Mouse (Mus musculus) heart, embryonic 14.5 days (tissue): ENCODE measurements around the gene Arl2. TPM values are rescaled to one million over a fixed set of nuclear protein-coding genes. Genes with fewer than 3 reads are reported as not detected.

ENCODE experiments used
- ATAC-seq: fragments of 200-750 bp; cut with Nextera tagmentation; 2 replicates; pipeline ENCODE4 v1.8.0; 2017; ENCODE audit warnings: low read depth, moderate TSS enrichment; ENCODE audit not compliant: insufficient number of reproducible peaks, insufficient read depth, low FRiP score
- H3K27ac ChIP-seq, 2 experiments: fragments of 200-500 bp in 1 of 2; fragments of 300-500 bp in 1 of 2; sonication (generic) in 1 of 2; replicated peaks in 1 of 2; 2 replicates each; pipeline ENCODE4 v1.5.1; 2012 to 2014; ENCODE audit warnings: low read depth in 2 of 2, low read length in 2 of 2, control low read depth in 1 of 2, mild to moderate bottlenecking in 1 of 2, mixed read lengths in 1 of 2; ENCODE audit not compliant: control insufficient read depth in 1 of 2, insufficient read depth in 1 of 2
- H3K27me3 ChIP-seq: fragments of 300-500 bp; sonication (generic); 2 replicates; pipeline ENCODE4 v1.6.1; 2014; ENCODE audit warnings: mild to moderate bottlenecking, low read length, control low read depth; ENCODE audit not compliant: control insufficient read depth, insufficient read depth
- H3K36me3 ChIP-seq: fragments of 300-500 bp; sonication (generic); 2 replicates; pipeline ENCODE4 v1.6.1; 2014; ENCODE audit warnings: mild to moderate bottlenecking, control low read depth, low read length, mixed read lengths; ENCODE audit not compliant: control insufficient read depth, insufficient read depth
- H3K4me1 ChIP-seq, 2 experiments: fragments of 200-500 bp in 1 of 2; fragments of 300-500 bp in 1 of 2; sonication (generic) in 1 of 2; 2 replicates each; pipeline ENCODE4 v1.6.1; 2012 to 2014; ENCODE audit warnings: low read length in 2 of 2, control low read depth in 1 of 2, mixed read lengths in 1 of 2; ENCODE audit not compliant: control insufficient read depth in 2 of 2, insufficient read depth in 2 of 2
- H3K4me2 ChIP-seq: fragments of 300-500 bp; sonication (generic); 2 replicates; pipeline ENCODE4 v1.6.1; 2014; ENCODE audit warnings: mild to moderate bottlenecking, low read length
- H3K4me3 ChIP-seq, 2 experiments: fragments of 200-500 bp in 1 of 2; fragments of 300-500 bp in 1 of 2; sonication (generic) in 1 of 2; 2 replicates each; pipeline ENCODE4 v1.5.1; 2012 to 2014; ENCODE audit warnings: low read length in 2 of 2, mild to moderate bottlenecking in 2 of 2, control low read depth in 1 of 2, low read depth in 1 of 2, moderate library complexity in 1 of 2; ENCODE audit not compliant: control insufficient read depth in 1 of 2, insufficient read depth in 1 of 2
- H3K9ac ChIP-seq: fragments of 300-500 bp; sonication (generic); 2 replicates; pipeline ENCODE4 v1.6.1; 2014; ENCODE audit warnings: mild to moderate bottlenecking, low read length
- H3K9me3 ChIP-seq: fragments of 300-500 bp; sonication (generic); 2 replicates; pipeline ENCODE4 v1.6.1; 2016; ENCODE audit warnings: low read length, control low read depth; ENCODE audit not compliant: control insufficient read depth
- WGBS: fragments of 180-500 bp; shearing (Covaris S2); extraction: QIAGEN DNeasy Blood & Tissue Kit; methylation state at CpG from one replicate; pipeline ENCODE4 v1.1.7; 2014; 5-methylcytosine and 5-hydroxymethylcytosine counted together
- polyA plus RNA-seq: library from polyadenylated mRNA; unstranded; fragments of >200 nt; fragmentation: Nextera tagmentation; extraction: Ambion mirVana; gene quantifications from 2 replicates; pipeline ENCODE4 v1.2.1, GENCODE M21; 2014

Arl2 gene
- 61.3 and 70.7 TPM in 2 replicates for polyA plus RNA-seq

GRCm38 (mm10) chr19:6141394-6141749 lies at the start of gene Arl2:
Gene Arl2, minus strand, starts transcription at chr19:6141548.
- 0% methylated on average over 15 of the region's 15 CpGs for WGBS
- no peaks in the 10 kb centered on the region for H3K9me3 ChIP-seq
- ATAC-seq: peak; percentile 51
- peak within 1 kb of the TSS; percentile 94 to 95 for H3K27ac ChIP-seq
- H3K36me3 ChIP-seq: peaks cover 15% of the 10 kb centered on the region
- H3K9ac ChIP-seq: peak within 1 kb of the TSS; percentile 83
- peaks cover 4 to 11% of the 10 kb centered on the region in 2 experiments for H3K4me1 ChIP-seq
- H3K27me3 ChIP-seq: no peaks in the 10 kb centered on the region
- H3K4me2 ChIP-seq: peak within 1 kb of the TSS; percentile 73
- H3K4me3 ChIP-seq: peak within 1 kb of the TSS; percentile 65 to 78

- Histone ChIP-seq H3K9ac (no peak within 1 kb of the TSS), H3K36me3 (no peaks in the 10 kb centered on the region), H3K4me1 (no peaks in the 10 kb centered on the region), H3K9me3 (no peaks in the 10 kb centered on the region), H3K27me3 (peaks cover 3% of the 10 kb centered on the region; the same call in 1 of the 2 replicates), H3K4me2 (no peak within 1 kb of the TSS), H3K27ac (no peak within 1 kb of the TSS), H3K4me3 (no peak within 1 kb of the TSS)
- ATAC-seq: no peak
- WGBS: 77% methylated on average over 23 of the region's 23 CpGs
These were observed 42.8 kb upstream of the Arl2 start, which contains the start of gene Majin for GRCm38 (mm10) chr19:6184131-6184530. Gene Majin, plus strand, starts transcription at chr19:6184388.

GRCm38 (mm10) chr19:6182534-6182933 lies 41.2 kb upstream of the Arl2 start:
- Histone ChIP-seq H3K9me3 (no peaks in the 10 kb centered on the region), H3K4me3 (no peak overlapping the region), H3K27ac (no peak overlapping the region), H3K4me2 (no peak overlapping the region), H3K9ac (no peak overlapping the region), H3K4me1 (no peaks in the 10 kb centered on the region), H3K27me3 (peaks cover 3% of the 10 kb centered on the region; the same call in 1 of the 2 replicates), H3K36me3 (no peaks in the 10 kb centered on the region)
- no peak for ATAC-seq
- WGBS: 20% methylated on average over 3 of the region's 3 CpGs

GRCm38 (mm10) chr19:6181629-6182028 lies 40.3 kb upstream of the Arl2 start:
- H3K27me3 ChIP-seq: peaks cover 3% of the 10 kb centered on the region; the same call in 1 of the 2 replicates

GRCm38 (mm10) chr19:6178775-6179174 lies 37.4 kb upstream of the Arl2 start:
- no peak overlapping the region for H3K9ac ChIP-seq
- no peaks in the 10 kb centered on the region for H3K36me3 ChIP-seq
- no peak overlapping the region for H3K4me3 ChIP-seq
- ATAC-seq: no peak
- no peak overlapping the region for H3K27ac ChIP-seq
- no peak overlapping the region for H3K4me2 ChIP-seq
- H3K27me3 ChIP-seq: peaks cover 6% of the 10 kb centered on the region; the same call in 1 of the 2 replicates
- no peaks in the 10 kb centered on the region for H3K9me3 ChIP-seq
- WGBS: 77% methylated on average over 5 of the region's 6 CpGs
- H3K4me1 ChIP-seq: no peaks in the 10 kb centered on the region

More at GRCm38 (mm10) chr19:6181629-6182028, 40.3 kb upstream of the Arl2 start:
- Histone ChIP-seq H3K4me3 (no peak overlapping the region), H3K9me3 (no peaks in the 10 kb centered on the region), H3K4me2 (no peak overlapping the region), H3K9ac (no peak overlapping the region), H3K27ac (no peak overlapping the region), H3K4me1 (no peaks in the 10 kb centered on the region), H3K36me3 (no peaks in the 10 kb centered on the region)
- no peak for ATAC-seq
- 9% methylated on average over 5 of the region's 5 CpGs for WGBS

- no peak for ATAC-seq
- 32% methylated on average over 5 of the region's 5 CpGs for WGBS
- Histone ChIP-seq H3K9me3 (no peaks in the 10 kb centered on the region), H3K4me2 (no peak overlapping the region), H3K27ac (no peak overlapping the region), H3K27me3 (0 out of 2 replicates have a peak, but pooled peaks cover 3% of the 10 kb centered on the region), H3K4me3 (no peak overlapping the region), H3K9ac (no peak overlapping the region), H3K4me1 (no peaks in the 10 kb centered on the region), H3K36me3 (no peaks in the 10 kb centered on the region)
These were observed 33.4 kb upstream of the Arl2 start for GRCm38 (mm10) chr19:6174771-6175170.

GRCm38 (mm10) chr19:6171215-6171614 lies 29.9 kb upstream of the Arl2 start:
- no peak overlapping the region for H3K4me2 ChIP-seq
- H3K36me3 ChIP-seq: no peaks in the 10 kb centered on the region
- H3K4me3 ChIP-seq: no peak overlapping the region
- H3K27me3 ChIP-seq: 0 out of 2 replicates have a peak, but pooled peaks cover 2% of the 10 kb centered on the region
- 0 out of 2 replicates have a peak, but pooled peaks cover 2% of the 10 kb centered on the region for H3K9me3 ChIP-seq
- ATAC-seq: no peak
- H3K27ac ChIP-seq: no peak overlapping the region
- WGBS: 68% methylated on average over 8 of the region's 8 CpGs
- no peak overlapping the region for H3K9ac ChIP-seq
- H3K4me1 ChIP-seq: no peaks in the 10 kb centered on the region

DNA sequence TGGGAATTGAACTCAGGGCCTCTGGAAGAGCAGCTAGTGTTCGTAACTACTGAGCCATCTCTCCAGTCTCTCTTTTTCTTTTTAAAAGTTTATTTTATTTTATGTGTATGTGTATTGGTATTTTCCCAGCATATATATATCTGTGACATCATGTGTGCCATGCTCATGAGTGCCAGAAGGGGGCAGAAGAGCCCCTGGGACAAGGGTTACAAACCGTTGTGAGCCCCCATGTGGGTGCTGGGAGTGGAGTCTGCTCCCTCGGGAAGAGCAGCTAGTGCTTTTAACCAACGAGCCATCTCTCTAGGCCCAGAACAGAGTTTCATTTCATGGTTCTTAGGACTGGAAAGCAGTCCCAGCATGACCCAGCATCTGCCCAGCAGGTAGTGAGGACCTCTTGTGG lies 25.4 kb upstream of the Arl2 start:
- WGBS: 68% methylated on average over 4 of the region's 4 CpGs
- Histone ChIP-seq H3K4me2 (no peak overlapping the region), H3K4me1 (no peaks in the 10 kb centered on the region), H3K4me3 (no peak overlapping the region), H3K9ac (no peak overlapping the region), H3K27me3 (no peaks in the 10 kb centered on the region), H3K27ac (no peak overlapping the region), H3K36me3 (no peaks in the 10 kb centered on the region), H3K9me3 (0 out of 2 replicates have a peak, but pooled peaks cover 2% of the 10 kb centered on the region)
- ATAC-seq: no peak
